Mouse (Mus musculus): ENCODE measurements around the gene Gm33543.
A peak's percentile ranks its signal among the peaks of the same experiment; 100 is the strongest.

Gm33543 gene

GRCm38 (mm10) chr10:95842789-95843637 is at the start of gene Gm33543:
TSS of gene Gm33543 (minus strand) at chr10:95842930.
- DNase-seq (ENCODE audit: low spot score in 2 of 2), result peak in 1 of 2 experiments; percentile 2

- no peak for DNase-seq (ENCODE audit: low spot score in 2 of 2)
Observed at GRCm38 (mm10) chr10:95892132-95892531, 49.4 kb upstream of the Gm33543 start.

GRCm38 (mm10) chr10:95891214-95891960 is 48.7 kb upstream of the Gm33543 start:
- no peak for DNase-seq (ENCODE audit: low spot score in 2 of 2)

GRCm38 (mm10) chr10:95883761-95884517 is 41.2 kb upstream of the Gm33543 start:
- no peak for DNase-seq (ENCODE audit: low spot score in 2 of 2)

GRCm38 (mm10) chr10:95882036-95882435 is 39.3 kb upstream of the Gm33543 start:
- DNase-seq (ENCODE audit: low spot score in 2 of 2), result no peak

GRCm38 (mm10) chr10:95879983-95880934 is 37.5 kb upstream of the Gm33543 start:
- DNase-seq (ENCODE audit: low spot score in 2 of 2), result no peak

GRCm38 (mm10) chr10:95870782-95871181 is 28.1 kb upstream of the Gm33543 start:
- no peak for DNase-seq (ENCODE audit: low spot score in 2 of 2)

GRCm38 (mm10) chr10:95868348-95868747 is 25.6 kb upstream of the Gm33543 start:
- no peak for DNase-seq (ENCODE audit: low spot score in 2 of 2)

GRCm38 (mm10) chr10:95867596-95867995 is 24.9 kb upstream of the Gm33543 start:
- DNase-seq (ENCODE audit: low spot score in 2 of 2), result no peak

- DNase-seq (ENCODE audit: low spot score in 2 of 2), result no peak
Observed at GRCm38 (mm10) chr10:95864349-95865124, 21.8 kb upstream of the Gm33543 start.

GRCm38 (mm10) chr10:95862664-95863063 is 19.9 kb upstream of the Gm33543 start:
- no peak for DNase-seq (ENCODE audit: low spot score in 2 of 2)

- DNase-seq (ENCODE audit: low spot score in 2 of 2), result peak; percentile 3 to 20
Observed at GRCm38 (mm10) chr10:95858164-95858563, 15.4 kb upstream of the Gm33543 start.

GRCm38 (mm10) chr10:95855411-95855810 is 12.7 kb upstream of the Gm33543 start:
- no peak for DNase-seq (ENCODE audit: low spot score in 2 of 2)

- DNase-seq (ENCODE audit: low spot score in 2 of 2), result peak; percentile 8 to 11
Observed at GRCm38 (mm10) chr10:95850504-95850903, 7.8 kb upstream of the Gm33543 start.

- DNase-seq (ENCODE audit: low spot score in 2 of 2), result no peak
Observed at GRCm38 (mm10) chr10:95846739-95847138, 4.0 kb upstream of the Gm33543 start.

- DNase-seq (ENCODE audit: low spot score in 2 of 2), result no peak
Observed at GRCm38 (mm10) chr10:95846281-95846680, 3.6 kb upstream of the Gm33543 start.

GRCm38 (mm10) chr10:95843878-95844277 is 1.1 kb upstream of the Gm33543 start:
- no peak for DNase-seq (ENCODE audit: low spot score in 2 of 2)

- no peak for DNase-seq (ENCODE audit: low spot score in 2 of 2)
Observed at GRCm38 (mm10) chr10:95841241-95841640, 1.5 kb downstream of the Gm33543 start.

GRCm38 (mm10) chr10:95839803-95840202 is 2.9 kb downstream of the Gm33543 start:
- no peak for DNase-seq (ENCODE audit: low spot score in 2 of 2)

GRCm38 (mm10) chr10:95839036-95839435 is 3.7 kb downstream of the Gm33543 start:
- DNase-seq (ENCODE audit: low spot score in 2 of 2), result no peak
